Mouse (Mus musculus): Measurements from ENCODE around the gene Lhx1.

GRCm38 (mm10) chr11:84565224-84565623, 39.9 kb upstream of the Lhx1 start:
- no peak for TF ChIP-seq CTCF (IDR thresholded peaks at IDR 0.05; ENCODE audit: low read depth, low read length)
- no peak for TF ChIP-seq POLR2A (IDR thresholded peaks at IDR 0.05; ENCODE audit: extremely low read depth, insufficient read depth, low read length)

Data from liver, adult 2 months (tissue).